Mouse (Mus musculus) splenic B cell, adult 2 months (primary cell): ENCODE results near the gene Tor1aip1.

Source experiments
- DNase-seq: peaks from one replicate; pipeline ENCODE4 v3.0.0-alpha.2; 2011; ENCODE audit warnings: low read depth, low spot score
- H3K27me3 ChIP-seq: 2 replicates; pipeline ENCODE4 v1.6.1; 2012; ENCODE audit warnings: mild to moderate bottlenecking, low read length, moderate library complexity, mixed read lengths; ENCODE audit not compliant: control insufficient read depth, poor library complexity, insufficient read depth, severe bottlenecking
- H3K36me3 ChIP-seq: 2 replicates; pipeline ENCODE4 v1.6.1; 2012; ENCODE audit warnings: mild to moderate bottlenecking, low read length, moderate library complexity, mixed read lengths; ENCODE audit not compliant: control insufficient read depth, poor library complexity, insufficient read depth, severe bottlenecking

Tor1aip1 gene

GRCm38 (mm10) chr1:156003201-156003935 is 32.9 kb downstream of the Tor1aip1 start:
- DNase-seq, result no peak
- H3K27me3 ChIP-seq, result no peaks in the 10 kb centered on the region
- H3K36me3 ChIP-seq, result peaks cover 15% of the 10 kb centered on the region

- peaks cover 14% of the 10 kb centered on the region for H3K36me3 ChIP-seq
- H3K27me3 ChIP-seq, result no peaks in the 10 kb centered on the region
- no peak for DNase-seq
Measured at GRCm38 (mm10) chr1:156002366-156002765, 33.9 kb downstream of the Tor1aip1 start.

- Histone ChIP-seq H3K36me3 (no peaks in the 10 kb centered on the region), H3K27me3 (no peaks in the 10 kb centered on the region)
- DNase-seq, result no peak
Measured at GRCm38 (mm10) chr1:155995612-155996011, 40.7 kb downstream of the Tor1aip1 start.

- no peaks in the 10 kb centered on the region for H3K27me3 ChIP-seq
- no peak for DNase-seq
- no peaks in the 10 kb centered on the region for H3K36me3 ChIP-seq
Measured at GRCm38 (mm10) chr1:155994524-155994923, 41.8 kb downstream of the Tor1aip1 start.

- H3K27me3 ChIP-seq, result no peaks in the 10 kb centered on the region
- DNase-seq, result no peak
- no peaks in the 10 kb centered on the region for H3K36me3 ChIP-seq
Measured at GRCm38 (mm10) chr1:155990391-155990790, 45.9 kb downstream of the Tor1aip1 start.

- no peaks in the 10 kb centered on the region for H3K36me3 ChIP-seq
- H3K27me3 ChIP-seq, result no peaks in the 10 kb centered on the region
- DNase-seq, result no peak
Measured at GRCm38 (mm10) chr1:155989387-155989786, 46.9 kb downstream of the Tor1aip1 start.

- no peaks in the 10 kb centered on the region for H3K36me3 ChIP-seq
- no peak for DNase-seq
- no peaks in the 10 kb centered on the region for H3K27me3 ChIP-seq
Measured at GRCm38 (mm10) chr1:155987625-155988024, 48.7 kb downstream of the Tor1aip1 start.

- no peaks in the 10 kb centered on the region for H3K36me3 ChIP-seq
- no peak for DNase-seq
Measured at GRCm38 (mm10) chr1:155974931-155975330, 61.3 kb downstream of the Tor1aip1 start.

GRCm38 (mm10) chr1:155973719-155974379 is 62.4 kb downstream of the Tor1aip1 start:
- H3K27me3 ChIP-seq, result no peaks in the 10 kb centered on the region
- no peaks in the 10 kb centered on the region for H3K36me3 ChIP-seq
- no peak for DNase-seq

More at GRCm38 (mm10) chr1:155974931-155975330, 61.3 kb downstream of the Tor1aip1 start:
- H3K27me3 ChIP-seq, result no peaks in the 10 kb centered on the region

GRCm38 (mm10) chr1:155973068-155973718 is 63.1 kb downstream of the Tor1aip1 start, which contains the start of gene Cep350:
TSS of gene Cep350 (minus strand) at chr1:155973255.
- Histone ChIP-seq H3K36me3 (no peaks in the 10 kb centered on the region), H3K27me3 (no peaks in the 10 kb centered on the region)
- peak; percentile 97 for DNase-seq

- Histone ChIP-seq H3K36me3 (no peaks in the 10 kb centered on the region), H3K27me3 (no peaks in the 10 kb centered on the region)
- no peak for DNase-seq
Measured at GRCm38 (mm10) chr1:155972146-155973067, 63.9 kb downstream of the Tor1aip1 start.
